ENCODE assay signal across 8 mouse cellular contexts in genomic region chr7:127674977-127675376, GRCm38 (mm10). TPM values are rescaled to one million over a fixed set of nuclear protein-coding genes. Genes with fewer than 3 reads are reported as not detected.
A peak's percentile ranks its signal among the peaks of the same experiment; 100 is the strongest.
DNase-seq lines count a peak whose midpoint lies in the region; ATAC-seq and TF ChIP-seq lines count a peak whose summit lies in the region.

No protein-coding gene starts in this region.

- no peaks in the 10 kb centered on the region for H3K27me3 ChIP-seq in heart, embryonic 16.5 days (ENCODE audit: control insufficient read depth, insufficient read depth, low read length)
- no peaks in the 10 kb centered on the region for H3K27me3 ChIP-seq in liver, embryonic 13.5 days
- no peaks in the 10 kb centered on the region for H3K27me3 ChIP-seq in neural tube, embryonic 13.5 days
- no peaks in the 10 kb centered on the region for H3K27me3 ChIP-seq in testis, adult 2 months (ENCODE audit: control insufficient read depth, insufficient read depth, low read length)

- peak; percentile 83 for ATAC-seq in heart, embryonic 16.5 days (replicated peaks; ENCODE audit: extremely low read depth, insufficient read depth, low FRiP score)
- ATAC-seq in liver, embryonic 13.5 days (ENCODE audit: low read depth): peak; percentile 40
- peak; percentile 84 for ATAC-seq in neural tube, embryonic 13.5 days (ENCODE audit: low read depth)

- no peak overlapping the region for H3K9ac ChIP-seq in heart, embryonic 16.5 days (ENCODE audit: low read length)
- no peak overlapping the region for H3K9ac ChIP-seq in liver, embryonic 13.5 days
- peak overlapping the region; percentile 55 for H3K9ac ChIP-seq in neural tube, embryonic 13.5 days

- no peak overlapping the region for H3K4me3 ChIP-seq in heart, embryonic 16.5 days (ENCODE audit: low read length)
- no peak overlapping the region for H3K4me3 ChIP-seq in liver, embryonic 13.5 days (replicated peaks)
- no peak overlapping the region for H3K4me3 ChIP-seq in neural tube, embryonic 13.5 days
- H3K4me3 ChIP-seq in testis, adult 2 months (ENCODE audit: control insufficient read depth, low read depth, low read length): no peak overlapping the region

- DNase-seq in CD4-positive, CD25-positive, alpha-beta regulatory T cell, adult 2 months (ENCODE audit: low read depth, low spot score): peak; percentile 91
- DNase-seq in brain, embryonic 18.5 days (ENCODE audit: low read depth, low spot score): peak; percentile 47
- peak; percentile 47 for DNase-seq in fibroblast of lung, adult 2 months (ENCODE audit: low read depth)
- peak; percentile 86 to 96 for DNase-seq in kidney, postnatal 25 days
- peak; percentile 66 for DNase-seq in liver, embryonic 13.5 days

- H3K36me3 ChIP-seq in heart, embryonic 16.5 days (ENCODE audit: control insufficient read depth, insufficient read depth): no peaks in the 10 kb centered on the region
- no peaks in the 10 kb centered on the region for H3K36me3 ChIP-seq in liver, embryonic 13.5 days
- H3K36me3 ChIP-seq in neural tube, embryonic 13.5 days: 0 out of 2 replicates have a peak, but pooled peaks cover 6% of the 10 kb centered on the region
- H3K36me3 ChIP-seq in testis, adult 2 months (ENCODE audit: control insufficient read depth, insufficient read depth, low read length): no peaks in the 10 kb centered on the region

- H3K9me3 ChIP-seq in heart, embryonic 16.5 days (replicated peaks; ENCODE audit: control insufficient read depth, low read length): no peaks in the 10 kb centered on the region
- no peaks in the 10 kb centered on the region for H3K9me3 ChIP-seq in liver, embryonic 13.5 days (replicated peaks)
- no peaks in the 10 kb centered on the region for H3K9me3 ChIP-seq in neural tube, embryonic 13.5 days

- peak; percentile 95; the same call in 1 of the 2 replicates for TF ChIP-seq CTCF in testis, adult 2 months (IDR thresholded peaks at IDR 0.05; ENCODE audit: control insufficient read depth, insufficient read depth, insufficient replicate concordance, low read depth, low read length)

- H3K4me1 ChIP-seq in heart, embryonic 16.5 days (ENCODE audit: control insufficient read depth, insufficient read depth, low read length): no peaks in the 10 kb centered on the region
- H3K4me1 ChIP-seq in liver, embryonic 13.5 days (replicated peaks): no peaks in the 10 kb centered on the region
- peaks cover 6% of the 10 kb centered on the region for H3K4me1 ChIP-seq in neural tube, embryonic 13.5 days (replicated peaks)
- no peaks in the 10 kb centered on the region for H3K4me1 ChIP-seq in testis, adult 2 months (ENCODE audit: control insufficient read depth, insufficient read depth, low read length)

- no peak overlapping the region for H3K27ac ChIP-seq in heart, embryonic 16.5 days (ENCODE audit: low read length)
- H3K27ac ChIP-seq in liver, embryonic 13.5 days: no peak overlapping the region
- peak overlapping the region; percentile 57; the same call in 1 of the 2 replicates for H3K27ac ChIP-seq in neural tube, embryonic 13.5 days (replicated peaks)
- H3K27ac ChIP-seq in testis, adult 2 months (ENCODE audit: control insufficient read depth, insufficient read depth, low read depth, low read length): no peak overlapping the region

- WGBS in heart, embryonic 16.5 days: 3% methylated on average over 5 of the region's 5 CpGs
- 2% methylated on average over 5 of the region's 5 CpGs for WGBS in liver, embryonic 13.5 days (ENCODE audit: insufficient replicate concordance)
- 3% methylated on average over 5 of the region's 5 CpGs for WGBS in neural tube, embryonic 13.5 days

- no peak for TF ChIP-seq POLR2A in testis, adult 2 months (IDR thresholded peaks at IDR 0.05; ENCODE audit: control insufficient read depth, low read depth, low read length)

- H3K4me2 ChIP-seq in heart, embryonic 16.5 days (ENCODE audit: low read depth, low read length): no peak overlapping the region
- H3K4me2 ChIP-seq in liver, embryonic 13.5 days: no peak overlapping the region
- H3K4me2 ChIP-seq in neural tube, embryonic 13.5 days: no peak overlapping the region

RNA-seq across cellular contexts. Expression of gene Bcl7c, which starts 33.8 kb away (rescaled TPM):
- polyA plus RNA-seq in heart, embryonic 16.5 days (2015; fragmentation: Nextera tagmentation; extraction: Ambion mirVana): 36.9 and 37.5 TPM in 2 replicates
- 26.9 and 28.9 TPM in 2 replicates for polyA plus RNA-seq in liver, embryonic 13.5 days (2015; fragmentation: Nextera tagmentation; extraction: Ambion mirVana)
- polyA plus RNA-seq in neural tube, embryonic 13.5 days (2015; fragmentation: Nextera tagmentation; extraction: Ambion mirVana): 41.2 and 44.9 TPM in 2 replicates
- 69.0 and 79.6 TPM in 2 replicates for polyA plus RNA-seq in testis, adult 2 months (2012; rRNA removed)

RNA-seq across cellular contexts. Expression of gene Ctf1, which starts 37.6 kb away (rescaled TPM):
- 6.2 and 6.6 TPM in 2 replicates for polyA plus RNA-seq in heart, embryonic 16.5 days (2015; fragmentation: Nextera tagmentation; extraction: Ambion mirVana)
- 1.8 and 2.2 TPM in 2 replicates for polyA plus RNA-seq in liver, embryonic 13.5 days (2015; fragmentation: Nextera tagmentation; extraction: Ambion mirVana)
- polyA plus RNA-seq in neural tube, embryonic 13.5 days (2015; fragmentation: Nextera tagmentation; extraction: Ambion mirVana): 4.5 and 4.9 TPM in 2 replicates
- 4.7 and 5.1 TPM in 2 replicates for polyA plus RNA-seq in testis, adult 2 months (2012; rRNA removed)

RNA-seq across cellular contexts. Expression of gene Ctf2, which starts 57.0 kb away (rescaled TPM):
- 0.11 TPM in 2 replicates for polyA plus RNA-seq in heart, embryonic 16.5 days (2015; fragmentation: Nextera tagmentation; extraction: Ambion mirVana)
- 0.07 and 0.16 TPM in 2 replicates for polyA plus RNA-seq in liver, embryonic 13.5 days (2015; fragmentation: Nextera tagmentation; extraction: Ambion mirVana)
- polyA plus RNA-seq in neural tube, embryonic 13.5 days (2015; fragmentation: Nextera tagmentation; extraction: Ambion mirVana): not detected in 2 replicates
- 0.07 TPM in 1 of 2 replicates, not detected in the other for polyA plus RNA-seq in testis, adult 2 months (2012; rRNA removed)

RNA-seq across cellular contexts. Expression of gene Zfp629, which starts 59.4 kb away (rescaled TPM):
- 9.6 and 11.2 TPM in 2 replicates for polyA plus RNA-seq in heart, embryonic 16.5 days (2015; fragmentation: Nextera tagmentation; extraction: Ambion mirVana)
- 1.6 and 1.8 TPM in 2 replicates for polyA plus RNA-seq in liver, embryonic 13.5 days (2015; fragmentation: Nextera tagmentation; extraction: Ambion mirVana)
- 22.8 and 23.1 TPM in 2 replicates for polyA plus RNA-seq in neural tube, embryonic 13.5 days (2015; fragmentation: Nextera tagmentation; extraction: Ambion mirVana)
- 10.4 and 14.9 TPM in 2 replicates for polyA plus RNA-seq in testis, adult 2 months (2012; rRNA removed)
